Mouse (Mus musculus): Measurements from ENCODE around the gene Luc7l. TPM values are rescaled to one million over a fixed set of nuclear protein-coding genes. Genes with fewer than 3 reads are reported as not detected.

Luc7l gene
- polyA plus RNA-seq, 1 experiment = 13.8 TPM

DNA sequence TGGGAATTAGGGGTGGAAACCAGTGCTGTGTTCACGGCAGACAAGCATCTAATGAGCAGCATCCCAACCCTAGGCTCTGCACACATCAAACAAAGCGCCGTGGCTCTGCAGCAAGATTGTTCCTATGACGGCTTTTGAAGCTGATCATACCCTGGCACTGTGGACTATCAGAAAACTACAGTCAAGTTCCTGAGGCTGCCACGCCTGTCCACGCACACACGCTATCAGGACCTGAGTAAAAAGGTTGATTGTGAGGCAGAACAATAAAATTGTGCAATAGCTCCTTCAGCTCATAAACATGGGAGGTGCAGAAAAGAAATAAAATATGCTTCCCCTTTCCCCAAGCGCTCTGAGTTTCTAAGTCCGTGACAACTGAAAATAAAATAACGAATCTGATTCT, 15.0 kb upstream of the Luc7l start:
- Histone ChIP-seq H3K27ac (ENCODE audit: insufficient read depth, low read length) (no peak overlapping the region), H3K4me1 (ENCODE audit: control insufficient read depth, insufficient read depth, insufficient read length) (no peaks in the 10 kb centered on the region; the same call in 1 of the 2 replicates), H3K27me3 (ENCODE audit: control insufficient read depth, insufficient read depth, low read length) (no peaks in the 10 kb centered on the region), H3K36me3 (ENCODE audit: control insufficient read depth, insufficient read depth, low read length) (no peaks in the 10 kb centered on the region), H3K4me3 (ENCODE audit: extremely low read depth, insufficient read depth, insufficient read length) (no peak overlapping the region)
- 49% methylated on average over 10 of the region's 10 CpGs for WGBS
- TF ChIP-seq POLR2A (IDR thresholded peaks at IDR 0.05; ENCODE audit: low read depth, low read length) = no peak
- no peak for TF ChIP-seq CTCF (IDR thresholded peaks at IDR 0.05; ENCODE audit: extremely low read depth, insufficient read depth, insufficient read length, insufficient replicate concordance)
- DNase-seq (ENCODE audit: low read depth in 1 of 2, low spot score in 2 of 2) = no peak

DNA sequence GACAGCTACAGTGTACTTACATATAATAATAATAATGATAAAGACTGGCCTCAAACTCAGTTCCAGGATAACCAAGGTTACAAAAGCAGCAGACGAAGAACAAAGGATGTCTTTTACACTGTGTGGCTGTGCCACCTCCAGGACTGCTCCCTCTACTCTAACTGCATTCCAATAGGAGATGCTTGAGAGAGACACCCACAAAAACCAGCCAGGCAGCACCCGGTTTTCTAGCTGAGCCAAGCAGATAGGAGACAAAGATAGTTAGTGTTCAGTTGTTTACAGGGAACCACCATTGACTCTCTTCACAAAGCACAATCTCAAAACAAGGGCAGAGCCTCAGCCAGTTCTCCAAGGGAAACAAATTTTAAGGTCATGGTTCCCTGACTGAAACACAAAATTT, 13.1 kb upstream of the Luc7l start:
- H3K27ac ChIP-seq (ENCODE audit: insufficient read depth, low read length) = no peak overlapping the region
- 70% methylated on average over 2 of the region's 2 CpGs for WGBS

GRCm38 (mm10) chr17:26240120-26240790, 12.4 kb upstream of the Luc7l start:
- WGBS = 77% methylated on average over 6 of the region's 6 CpGs
- Histone ChIP-seq H3K4me3 (ENCODE audit: extremely low read depth, insufficient read depth, insufficient read length) (no peak overlapping the region), H3K4me1 (ENCODE audit: control insufficient read depth, insufficient read depth, insufficient read length) (peaks cover 5% of the 10 kb centered on the region; the same call in 1 of the 2 replicates), H3K27ac (ENCODE audit: insufficient read depth, low read length) (no peak overlapping the region), H3K36me3 (ENCODE audit: control insufficient read depth, insufficient read depth, low read length) (no peaks in the 10 kb centered on the region), H3K27me3 (ENCODE audit: control insufficient read depth, insufficient read depth, low read length) (no peaks in the 10 kb centered on the region)
- no peak for DNase-seq (ENCODE audit: low read depth in 1 of 2, low spot score in 2 of 2)
- no peak for TF ChIP-seq POLR2A (IDR thresholded peaks at IDR 0.05; ENCODE audit: low read depth, low read length)
- no peak for TF ChIP-seq CTCF (IDR thresholded peaks at IDR 0.05; ENCODE audit: extremely low read depth, insufficient read depth, insufficient read length, insufficient replicate concordance)

More for the DNA sequence above, 13.1 kb upstream of the Luc7l start:
- TF ChIP-seq CTCF (IDR thresholded peaks at IDR 0.05; ENCODE audit: extremely low read depth, insufficient read depth, insufficient read length, insufficient replicate concordance) (no peak), POLR2A (IDR thresholded peaks at IDR 0.05; ENCODE audit: low read depth, low read length) (no peak)
- Histone ChIP-seq H3K36me3 (ENCODE audit: control insufficient read depth, insufficient read depth, low read length) (no peaks in the 10 kb centered on the region), H3K4me3 (ENCODE audit: extremely low read depth, insufficient read depth, insufficient read length) (no peak overlapping the region), H3K4me1 (ENCODE audit: control insufficient read depth, insufficient read depth, insufficient read length) (peaks cover 5% of the 10 kb centered on the region; the same call in 1 of the 2 replicates), H3K27me3 (ENCODE audit: control insufficient read depth, insufficient read depth, low read length) (no peaks in the 10 kb centered on the region)
- DNase-seq (ENCODE audit: low read depth in 1 of 2, low spot score in 2 of 2) = no peak

- Histone ChIP-seq H3K4me3 (ENCODE audit: extremely low read depth, insufficient read depth, insufficient read length) (no peak overlapping the region), H3K27me3 (ENCODE audit: control insufficient read depth, insufficient read depth, low read length) (no peaks in the 10 kb centered on the region), H3K27ac (ENCODE audit: insufficient read depth, low read length) (no peak overlapping the region), H3K4me1 (ENCODE audit: control insufficient read depth, insufficient read depth, insufficient read length) (peaks cover 5% of the 10 kb centered on the region; the same call in 1 of the 2 replicates), H3K36me3 (ENCODE audit: control insufficient read depth, insufficient read depth, low read length) (no peaks in the 10 kb centered on the region)
- 87% methylated on average over 6 of the region's 6 CpGs for WGBS
- no peak for DNase-seq (ENCODE audit: low read depth in 1 of 2, low spot score in 2 of 2)
- TF ChIP-seq CTCF (IDR thresholded peaks at IDR 0.05; ENCODE audit: extremely low read depth, insufficient read depth, insufficient read length, insufficient replicate concordance) (no peak), POLR2A (IDR thresholded peaks at IDR 0.05; ENCODE audit: low read depth, low read length) (no peak)
Observed at GRCm38 (mm10) chr17:26240990-26241389, 11.7 kb upstream of the Luc7l start.

GRCm38 (mm10) chr17:26243471-26244100, 9.1 kb upstream of the Luc7l start:
- Histone ChIP-seq H3K27ac (ENCODE audit: insufficient read depth, low read length) (peak overlapping the region; percentile 51), H3K27me3 (ENCODE audit: control insufficient read depth, insufficient read depth, low read length) (no peaks in the 10 kb centered on the region), H3K4me1 (ENCODE audit: control insufficient read depth, insufficient read depth, insufficient read length) (peaks cover 5% of the 10 kb centered on the region; the same call in 1 of the 2 replicates), H3K36me3 (ENCODE audit: control insufficient read depth, insufficient read depth, low read length) (no peaks in the 10 kb centered on the region), H3K4me3 (ENCODE audit: extremely low read depth, insufficient read depth, insufficient read length) (peak overlapping the region; percentile 68)
- under 1% methylated on average over 32 of the region's 32 CpGs for WGBS
- TF ChIP-seq POLR2A (IDR thresholded peaks at IDR 0.05; ENCODE audit: low read depth, low read length) = no peak
- 0 out of 2 replicates have a peak, but pooled peaks have one; percentile 21 for TF ChIP-seq CTCF (IDR thresholded peaks at IDR 0.05; ENCODE audit: extremely low read depth, insufficient read depth, insufficient read length, insufficient replicate concordance)
- peak; percentile 51 to 60 for DNase-seq (ENCODE audit: low read depth in 1 of 2, low spot score in 2 of 2)

DNA sequence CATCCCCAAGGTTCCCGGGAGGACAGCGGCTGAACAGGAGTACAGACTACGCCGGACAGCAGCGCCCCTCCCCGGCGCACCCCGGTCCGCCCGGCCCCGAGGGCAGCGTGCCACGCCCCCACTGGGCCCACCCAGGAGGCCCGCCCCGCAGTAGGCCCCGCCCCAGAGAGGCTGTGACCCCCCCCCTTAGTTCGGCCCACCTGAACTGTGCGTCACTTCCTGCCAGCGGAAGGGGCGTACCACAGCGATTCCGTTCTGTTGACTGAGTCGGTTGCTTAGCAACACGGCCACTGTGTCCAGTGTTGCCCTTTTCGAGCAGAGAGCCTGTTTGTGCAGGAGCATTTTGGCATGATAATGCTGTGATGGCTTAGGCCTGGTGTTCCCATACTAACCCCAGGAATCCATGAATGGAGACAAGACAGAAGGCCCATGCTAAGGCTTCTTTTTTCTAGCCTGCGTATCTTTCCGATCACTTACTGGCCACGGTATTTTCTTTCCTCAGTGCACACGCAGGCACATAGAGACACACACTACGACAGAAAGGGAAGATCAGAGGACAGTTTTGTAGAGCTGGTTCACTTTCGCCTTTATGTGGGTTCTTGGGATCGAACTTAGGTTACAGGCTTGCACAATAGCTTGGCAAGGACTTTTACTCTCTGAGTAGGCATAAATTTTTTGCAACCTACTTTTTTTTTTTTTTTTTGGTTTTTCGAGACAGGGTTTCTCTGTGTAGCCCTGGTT, 8.4 kb upstream of the Luc7l start, which contains the start of gene Fam234a:
Gene Fam234a, minus strand, starts transcription at position 142 of the 741 bp plus-strand sequence.
- Histone ChIP-seq H3K4me3 (ENCODE audit: extremely low read depth, insufficient read depth, insufficient read length) (peak within 1 kb of the TSS; percentile 68), H3K4me1 (ENCODE audit: control insufficient read depth, insufficient read depth, insufficient read length) (peaks cover 5% of the 10 kb centered on the region; the same call in 1 of the 2 replicates), H3K36me3 (ENCODE audit: control insufficient read depth, insufficient read depth, low read length) (no peaks in the 10 kb centered on the region), H3K27ac (ENCODE audit: insufficient read depth, low read length) (peak within 1 kb of the TSS; percentile 51), H3K27me3 (ENCODE audit: control insufficient read depth, insufficient read depth, low read length) (no peaks in the 10 kb centered on the region)
- DNase-seq (ENCODE audit: low read depth in 1 of 2, low spot score in 2 of 2) = peak; percentile 89 to 90
- WGBS = 6% methylated on average over 33 of the region's 33 CpGs
- no peak for TF ChIP-seq CTCF (IDR thresholded peaks at IDR 0.05; ENCODE audit: extremely low read depth, insufficient read depth, insufficient read length, insufficient replicate concordance)
- TF ChIP-seq POLR2A (IDR thresholded peaks at IDR 0.05; ENCODE audit: low read depth, low read length) = no peak

Data from spleen, adult 2 months (tissue).